Mouse (Mus musculus) ES-Bruce4 (cell line): Measurements from ENCODE around the gene Tmem43. TPM values are rescaled to one million over a fixed set of nuclear protein-coding genes. Genes with fewer than 3 reads are reported as not detected.

Source experiments
- H3K27ac ChIP-seq: 2 replicates; pipeline ENCODE4 v1.5.1; 2012; ENCODE audit warnings: low read length, inconsistent platforms; ENCODE audit not compliant: insufficient read depth
- H3K27me3 ChIP-seq: 2 replicates; pipeline ENCODE4 v1.6.1; 2012; ENCODE audit warnings: mild to moderate bottlenecking, low read length, inconsistent platforms; ENCODE audit not compliant: control insufficient read depth, poor library complexity, insufficient read depth, severe bottlenecking
- H3K36me3 ChIP-seq: 2 replicates; pipeline ENCODE4 v1.6.1; 2012; ENCODE audit warnings: inconsistent platforms, mild to moderate bottlenecking, low read length, moderate library complexity; ENCODE audit not compliant: control insufficient read depth, poor library complexity, insufficient read depth, severe bottlenecking
- H3K4me1 ChIP-seq: one replicate; pipeline ENCODE4 v1.8.1; 2011; ENCODE audit warnings: low read length; ENCODE audit not compliant: control insufficient read depth, insufficient read depth
- H3K4me3 ChIP-seq: 2 replicates; pipeline ENCODE4 v1.5.1; 2011; ENCODE audit warnings: low read depth, mild to moderate bottlenecking, low read length
- H3K9ac ChIP-seq: 2 replicates; pipeline ENCODE4 v1.6.1; 2012; ENCODE audit warnings: low read depth, mild to moderate bottlenecking, inconsistent platforms; ENCODE audit not compliant: poor library complexity, severe bottlenecking
- H3K9me3 ChIP-seq: replicated peaks from 2 replicates; pipeline ENCODE4 v1.6.1; 2012; ENCODE audit warnings: mild to moderate bottlenecking, low read length, inconsistent platforms; ENCODE audit not compliant: control insufficient read depth, poor library complexity, insufficient read depth, severe bottlenecking
- CTCF ChIP-seq: IDR thresholded peaks from one replicate; pipeline ENCODE4 v1.8.1; 2011; ENCODE audit warnings: low read depth, low read length
- EP300 ChIP-seq: IDR thresholded peaks from 2 replicates; pipeline ENCODE4 v1.6.1; 2011; ENCODE audit warnings: low read depth, low read length; ENCODE audit not compliant: insufficient read depth
- POLR2A ChIP-seq: IDR thresholded peaks from one replicate; pipeline ENCODE4 v1.8.1; 2011; ENCODE audit warnings: low read length; ENCODE audit not compliant: insufficient read depth
- polyA plus RNA-seq: library from polyadenylated mRNA; stranded (reverse); fragments of >200 nt; gene quantifications from 2 replicates; pipeline ENCODE4 v1.2.4, GENCODE M21; 2011; ENCODE audit warnings: low read depth; ENCODE audit not compliant: missing spikeins, insufficient read depth, insufficient read length

Tmem43 gene
- polyA plus RNA-seq, 1 experiment: 55.3 TPM

DNA sequence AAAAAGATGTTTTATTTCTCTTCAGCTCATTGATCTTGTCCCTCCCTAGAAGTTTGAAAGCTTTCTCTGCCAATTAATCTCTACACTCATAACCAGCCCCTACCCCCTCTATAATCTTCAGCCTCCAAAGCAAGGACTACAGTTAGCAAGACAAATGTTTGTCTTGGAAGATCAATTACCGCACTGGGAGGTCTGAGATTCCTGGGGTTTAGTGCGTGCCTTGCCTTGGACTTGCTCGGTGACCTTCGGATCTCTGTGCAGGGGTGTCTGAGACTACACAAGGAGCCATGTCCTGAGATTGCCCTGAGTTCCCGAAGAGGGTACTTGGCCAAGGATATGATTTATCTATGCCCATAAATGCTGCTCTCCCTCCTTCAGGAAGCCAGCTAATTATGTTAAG, 59.9 kb downstream of the Tmem43 start:
- no peaks in the 10 kb centered on the region for H3K9me3 ChIP-seq
- no peak overlapping the region for H3K27ac ChIP-seq
- H3K4me1 ChIP-seq: no peaks in the 10 kb centered on the region
- H3K36me3 ChIP-seq: no peaks in the 10 kb centered on the region
- H3K27me3 ChIP-seq: no peaks in the 10 kb centered on the region
- no peak overlapping the region for H3K9ac ChIP-seq
- no peak overlapping the region for H3K4me3 ChIP-seq
- no peak for TF ChIP-seq EP300
- no peak for TF ChIP-seq POLR2A
- no peak for TF ChIP-seq CTCF

DNA sequence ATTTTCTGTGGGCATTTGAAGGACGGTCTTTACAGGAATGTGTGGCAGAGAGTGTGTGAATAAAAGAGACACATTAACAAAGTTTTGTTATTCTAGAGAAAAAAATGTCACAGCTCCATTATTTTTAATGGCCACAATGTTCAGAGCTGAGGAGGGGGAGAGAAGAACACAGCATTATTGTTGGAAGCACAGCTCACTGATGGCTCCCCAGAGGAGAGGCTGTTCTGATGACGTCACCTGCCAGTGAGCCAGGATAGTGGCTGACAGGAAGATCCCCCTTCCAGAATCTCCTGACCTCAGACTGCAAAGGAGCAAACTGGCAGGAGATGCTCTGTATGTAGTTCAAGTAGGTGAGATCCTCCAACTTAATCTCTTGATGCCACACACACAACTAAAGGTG, 60.3 kb downstream of the Tmem43 start:
- H3K4me1 ChIP-seq: no peaks in the 10 kb centered on the region
- H3K9me3 ChIP-seq: no peaks in the 10 kb centered on the region
- no peak overlapping the region for H3K9ac ChIP-seq
- TF ChIP-seq CTCF (no peak), POLR2A (no peak), EP300 (no peak)
- no peak overlapping the region for H3K27ac ChIP-seq
- H3K36me3 ChIP-seq: no peaks in the 10 kb centered on the region
- H3K4me3 ChIP-seq: no peak overlapping the region
- H3K27me3 ChIP-seq: no peaks in the 10 kb centered on the region

DNA sequence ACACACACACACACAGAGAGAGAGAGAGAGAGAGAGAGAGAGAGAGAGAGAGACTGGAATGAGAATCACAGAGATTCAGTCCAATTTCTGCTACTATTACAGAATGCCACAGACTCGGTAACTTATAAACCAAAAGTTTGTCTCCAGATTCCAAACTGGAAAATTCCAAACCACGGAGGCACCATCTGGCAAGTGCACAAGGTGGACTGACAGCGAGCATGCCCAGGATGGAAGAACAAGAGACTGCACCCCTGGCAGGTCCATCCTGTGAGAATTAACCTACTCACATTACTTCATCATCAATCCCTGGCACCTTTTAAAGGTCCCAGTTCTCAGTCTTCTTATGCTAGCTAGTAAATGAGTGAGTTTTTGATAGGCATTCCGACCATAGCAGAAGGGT, 60.8 kb downstream of the Tmem43 start:
- no peaks in the 10 kb centered on the region for H3K9me3 ChIP-seq
- H3K4me1 ChIP-seq: no peaks in the 10 kb centered on the region
- no peak overlapping the region for H3K27ac ChIP-seq
- H3K27me3 ChIP-seq: no peaks in the 10 kb centered on the region
- TF ChIP-seq CTCF (no peak), EP300 (no peak), POLR2A (no peak)
- H3K4me3 ChIP-seq: no peak overlapping the region
- H3K9ac ChIP-seq: no peak overlapping the region
- no peaks in the 10 kb centered on the region for H3K36me3 ChIP-seq

DNA sequence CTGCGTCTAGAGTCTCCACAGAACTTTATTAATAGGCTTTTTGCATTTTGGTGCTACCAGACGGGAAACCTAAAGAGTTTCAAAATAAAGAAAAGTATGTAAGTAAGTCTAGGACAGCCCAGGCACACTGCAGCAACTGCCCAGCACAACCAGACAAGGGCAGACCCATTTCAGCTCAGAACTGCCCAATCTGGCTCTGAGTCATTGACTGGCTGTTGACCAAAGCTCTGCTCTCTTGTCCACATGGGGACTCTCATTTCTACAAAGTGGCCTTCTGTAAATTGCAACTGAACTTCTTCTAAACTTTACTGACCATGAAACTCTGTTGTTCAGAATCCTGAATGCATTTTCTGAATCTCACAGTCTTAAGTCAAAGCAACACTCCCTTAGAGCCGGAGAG, 61.7 kb downstream of the Tmem43 start:
- TF ChIP-seq POLR2A (no peak), EP300 (no peak)
- Histone ChIP-seq H3K9me3 (no peaks in the 10 kb centered on the region), H3K27ac (no peak overlapping the region), H3K36me3 (no peaks in the 10 kb centered on the region), H3K27me3 (no peaks in the 10 kb centered on the region), H3K4me3 (no peak overlapping the region), H3K4me1 (no peaks in the 10 kb centered on the region), H3K9ac (no peak overlapping the region)

DNA sequence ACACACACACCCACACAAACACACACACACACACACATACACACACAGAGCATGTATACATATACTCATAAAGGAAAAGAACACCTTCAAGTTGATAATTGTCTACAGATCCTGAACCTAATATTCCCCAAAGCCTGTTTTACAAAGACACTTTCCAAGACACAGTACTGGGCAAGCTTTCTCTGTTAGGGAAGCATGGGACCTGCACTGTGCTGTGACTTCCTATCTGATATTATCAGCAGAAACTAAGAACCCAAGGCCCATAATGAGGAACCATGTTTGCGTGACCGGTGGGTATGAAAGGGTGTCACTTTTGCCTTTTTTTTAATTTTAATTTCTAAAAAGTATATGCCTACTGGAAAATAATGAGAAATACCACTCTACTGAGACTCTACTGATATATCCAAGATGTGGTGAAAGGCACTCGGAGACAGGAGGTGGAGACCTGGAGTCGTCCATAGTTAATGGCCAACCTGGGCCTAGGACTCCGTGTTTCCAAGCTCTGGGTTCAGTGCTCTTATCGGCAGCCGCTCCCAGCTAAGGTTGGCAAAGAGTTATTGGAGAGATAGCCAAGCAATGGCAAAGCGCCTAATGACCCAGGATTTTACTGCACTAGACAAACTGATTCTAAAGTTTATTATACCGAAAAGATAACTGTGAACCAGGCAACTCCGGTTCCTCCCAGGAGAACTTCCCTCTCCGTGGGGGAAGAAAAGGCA, 62.7 kb downstream of the Tmem43 start:
- Histone ChIP-seq H3K27me3 (no peaks in the 10 kb centered on the region), H3K9me3 (no peaks in the 10 kb centered on the region), H3K27ac (no peak overlapping the region), H3K9ac (no peak overlapping the region), H3K36me3 (no peaks in the 10 kb centered on the region), H3K4me3 (no peak overlapping the region), H3K4me1 (no peaks in the 10 kb centered on the region)
- no peak for TF ChIP-seq POLR2A

Other genes starting within 250 kb of the Tmem43 start
- 5.3 and 15.8 TPM in 2 replicates for gene Wnt7a, start 62.3 kb upstream of the Tmem43 start, polyA plus RNA-seq
- gene Chchd4, start 157 bp upstream of the Tmem43 start, polyA plus RNA-seq: 24.6 and 27.4 TPM in 2 replicates
- gene Xpc, start 42.2 kb downstream of the Tmem43 start, polyA plus RNA-seq: 15.4 and 16.5 TPM in 2 replicates
- gene Lsm3, start 42.2 kb downstream of the Tmem43 start, polyA plus RNA-seq: 188 and 207 TPM in 2 replicates
- 109 and 114 TPM in 2 replicates for gene Slc6a6, start 210.3 kb downstream of the Tmem43 start, polyA plus RNA-seq